Mouse (Mus musculus): ENCODE data around the gene N4bp2l1.

- TF ChIP-seq CTCF (IDR thresholded peaks at IDR 0.05; ENCODE audit: low read depth, low read length) (no peak), POLR2A (IDR thresholded peaks at IDR 0.05; ENCODE audit: extremely low read depth, insufficient read depth, low read length) (no peak)
Observed at GRCm38 (mm10) chr5:150583622-150584336, 13.2 kb downstream of the N4bp2l1 start.
